Mouse (Mus musculus) CH12.LX (cell line): ENCODE measurements around the gene Plaur. TPM values are rescaled to one million over a fixed set of nuclear protein-coding genes. Genes with fewer than 3 reads are reported as not detected.

Source experiments
- DNase-seq: peaks from one replicate; pipeline ENCODE4 v3.0.0-alpha.2; 2013; ENCODE audit errors: extremely low read depth
- H3K27ac ChIP-seq: 2 replicates; pipeline ENCODE4 v1.5.1; 2012; ENCODE audit warnings: low read depth, mild to moderate bottlenecking, control low read depth, moderate library complexity; ENCODE audit not compliant: insufficient read depth
- H3K27me3 ChIP-seq: replicated peaks from 2 replicates; pipeline ENCODE3; 2012; ENCODE audit warnings: inconsistent platforms
- H3K36me3 ChIP-seq, 2 experiments: replicated peaks in 1 of 2; 2 replicates each; pipeline versions ENCODE3 to v1.6.1; 2012; ENCODE audit warnings: inconsistent platforms in 1 of 2, low read length in 1 of 2, mild to moderate bottlenecking in 1 of 2, mixed read lengths in 1 of 2, moderate library complexity in 1 of 2; ENCODE audit not compliant: control insufficient read depth in 1 of 2, insufficient read depth in 1 of 2
- H3K4me1 ChIP-seq, 2 experiments: 2 replicates each; pipeline ENCODE4 v1.6.1; 2012; ENCODE audit warnings: inconsistent platforms in 1 of 2, moderate library complexity in 1 of 2; ENCODE audit not compliant: insufficient read depth in 2 of 2, control insufficient read depth in 1 of 2
- H3K4me2 ChIP-seq: 2 replicates; pipeline ENCODE4 v1.6.1; 2012; ENCODE audit warnings: low read depth, mild to moderate bottlenecking, control low read depth; ENCODE audit not compliant: poor library complexity, insufficient read depth, severe bottlenecking
- H3K4me3 ChIP-seq, 3 experiments: fragments of 150-350 bp in 1 of 3; sonication (generic) in 1 of 3; replicated peaks in 1 of 3; 2 replicates each; pipeline versions ENCODE3 to v1.5.1; 2011 to 2012; ENCODE audit warnings: low read depth in 2 of 3, low read length in 2 of 3, mild to moderate bottlenecking in 2 of 3, moderate library complexity in 2 of 3, control low read depth in 1 of 3, improper control_type of control experiment in 1 of 3, inconsistent platforms in 1 of 3, mixed read lengths in 1 of 3; ENCODE audit not compliant: poor library complexity in 1 of 3
- H3K79me2 ChIP-seq: replicated peaks from 2 replicates; pipeline ENCODE4 v1.6.1; 2012; ENCODE audit warnings: mild to moderate bottlenecking, moderate library complexity; ENCODE audit not compliant: control insufficient read depth, poor library complexity, insufficient read depth, severe bottlenecking; ENCODE audit errors: extremely low read depth
- H3K9ac ChIP-seq: 2 replicates; pipeline ENCODE4 v1.6.1; 2012; ENCODE audit warnings: low read depth, mild to moderate bottlenecking, control low read depth, moderate library complexity; ENCODE audit not compliant: insufficient read depth
- H3K9me3 ChIP-seq: replicated peaks from 2 replicates; pipeline ENCODE3; 2012; ENCODE audit warnings: low read length, inconsistent platforms, mixed read lengths
- CTCF ChIP-seq, 2 experiments: IDR thresholded peaks in 1 of 2; conservative IDR thresholded peaks in 1 of 2; 2 replicates each; pipeline ENCODE4 v1.5.1; 2011 to 2012; ENCODE audit warnings: low read depth in 2 of 2, low read length in 2 of 2, improper control_type of control experiment in 1 of 2, inconsistent platforms in 1 of 2, mild to moderate bottlenecking in 1 of 2, moderate library complexity in 1 of 2
- EP300 ChIP-seq: IDR thresholded peaks from 2 replicates; pipeline ENCODE4 v1.6.1; 2011; ENCODE audit warnings: low read length, improper control_type of control experiment
- JUN ChIP-seq: IDR thresholded peaks from 2 replicates; pipeline ENCODE4 v1.6.1; 2011; ENCODE audit warnings: low read depth, mild to moderate bottlenecking, low read length, improper control_type of control experiment, moderate library complexity; ENCODE audit not compliant: insufficient read depth
- NELFE ChIP-seq: IDR thresholded peaks from 2 replicates; pipeline ENCODE4 v1.6.1; 2011; ENCODE audit warnings: low read depth, low read length, improper control_type of control experiment
- NRF1 ChIP-seq: IDR thresholded peaks from 2 replicates; pipeline ENCODE4 v1.6.1; 2014; ENCODE audit warnings: low read depth, mild to moderate bottlenecking, inconsistent platforms, low read length, improper control_type of control experiment, moderate library complexity
- SMC3 ChIP-seq: IDR thresholded peaks from 2 replicates; pipeline ENCODE4 v1.6.1; 2011; ENCODE audit warnings: low read depth, low read length, improper control_type of control experiment
- TCF12 ChIP-seq: IDR thresholded peaks from 2 replicates; pipeline ENCODE4 v1.6.1; 2014; ENCODE audit warnings: low read depth, mild to moderate bottlenecking, inconsistent platforms, low read length, improper control_type of control experiment
- UBTF ChIP-seq: IDR thresholded peaks from 2 replicates; pipeline ENCODE4 v1.6.1; 2012; ENCODE audit warnings: low read depth, mild to moderate bottlenecking, inconsistent platforms, low read length, improper control_type of control experiment, moderate library complexity
- dilution Hi-C: fragments of 300-500 bp; cut with MboI; formaldehyde crosslinking; loops from 2 replicates; pipeline ENCODE4 v1.14.3; 2020; ENCODE audit warnings: low sequenced_read_pairs; ENCODE audit not compliant: extremely low pct_unique_long_range_greater_than_20kb, extremely low pct_ligation_motif_present
- in situ Hi-C: fragments of 300-500 bp; cut with MboI; formaldehyde crosslinking; loops from 3 replicates; pipeline ENCODE4 v1.14.3; 2019; ENCODE audit warnings: low sequenced_read_pairs, low pct_ligation_motif_present, low pct_unique_long_range_greater_than_20kb, mixed read lengths
- polyA plus RNA-seq: library from polyadenylated mRNA; unstranded; fragments of >175 nt; gene quantifications from 2 replicates; pipeline ENCODE4 v1.2.1, GENCODE M21; 2012; ENCODE audit warnings: low read depth; ENCODE audit not compliant: insufficient read length
- total RNA-seq, 2 experiments: library from RNA; depleted of rRNA; stranded (reverse); fragments of 300-350 nt in 1 of 2; fragments of >200 nt in 1 of 2; gene quantifications; 2 replicates each; pipeline ENCODE4 v1.2.3; 2012 to 2014

The Plaur gene
- total and polyA plus RNA-seq, 3 experiments, result 0.13 to 0.72 (median 0.26) TPM

DNA sequence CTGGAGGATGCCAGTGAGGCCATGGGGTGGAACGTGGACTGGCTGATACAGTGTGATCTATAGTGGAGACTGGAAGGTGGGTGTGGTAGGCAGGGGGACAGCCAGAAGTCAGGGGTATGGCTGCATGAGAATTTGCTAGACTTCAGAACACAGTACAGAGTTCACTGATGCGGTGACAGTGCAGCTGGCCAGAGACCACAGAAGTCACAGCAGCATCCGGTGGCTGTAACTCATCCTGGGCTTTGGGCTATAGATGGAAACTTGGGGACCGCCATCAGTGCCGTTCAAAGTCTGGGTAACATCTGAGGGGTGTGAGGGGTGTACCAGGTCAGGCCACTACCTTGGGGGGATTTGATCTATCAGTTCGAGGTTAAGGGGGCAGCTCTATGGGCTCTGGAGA, 61.4 kb downstream of the Plaur start (continued):
- TF ChIP-seq NRF1 (no peak), TCF12 (0 out of 2 replicates have a peak, but pooled peaks have one; percentile 41), UBTF (no peak), EP300 (0 out of 2 replicates have a peak, but pooled peaks have one; percentile 51), NELFE (no peak)

- H3K36me3 ChIP-seq, result no peaks in the 10 kb centered on the region
- H3K4me1 ChIP-seq, result peaks cover 8 to 42% of the 10 kb centered on the region in 2 experiments
- no peak overlapping the region for H3K4me3 ChIP-seq
- no peak overlapping the region for H3K9ac ChIP-seq
- no peak overlapping the region for H3K4me2 ChIP-seq
- no peak overlapping the region for H3K27ac ChIP-seq
- H3K79me2 ChIP-seq, result no peaks in the 10 kb centered on the region
- in situ Hi-C loops, result no loop called here
- dilution Hi-C loops, result no loop called here
- no peaks in the 10 kb centered on the region for H3K27me3 ChIP-seq
- H3K9me3 ChIP-seq, result peaks cover 3% of the 10 kb centered on the region
- TF ChIP-seq JUN (no peak), SMC3 (peak; percentile 9; the same call in 1 of the 2 replicates), CTCF (conservative IDR thresholded peaks at IDR 0.05 in 1 of 2, IDR thresholded peaks at IDR 0.05 in 1 of 2; ENCODE audit: low read depth in 2 of 2, low read length in 2 of 2) (peak in 1 of 2 experiments; percentile 51; a peak in 2 of 4 replicates)
- TF ChIP-seq, all 38 proteins: peak for 2
- DNase-seq, result no peak
Measured at GRCm38 (mm10) chr7:24524978-24525377, 62.7 kb downstream of the Plaur start.

Other genes starting within 250 kb of the Plaur start
Only the 20 nearest of the 22 such genes appear.
- gene Zfp108, start 207.7 kb upstream of the Plaur start, total RNA-seq (2012; rRNA removed), result not detected in 2 replicates
- not detected in 2 replicates for gene Zfp108, start 207.7 kb upstream of the Plaur start, total RNA-seq (2014; rRNA removed)
- gene Zfp108, start 207.7 kb upstream of the Plaur start, polyA plus RNA-seq, result not detected in 2 replicates
- 0.17 and 0.21 TPM in 2 replicates for gene Zfp93, start 192.1 kb upstream of the Plaur start, total RNA-seq (2012; rRNA removed)
- gene Zfp93, start 192.1 kb upstream of the Plaur start, total RNA-seq (2014; rRNA removed), result 0.28 and 0.30 TPM in 2 replicates
- 0.11 and 0.15 TPM in 2 replicates for gene Zfp93, start 192.1 kb upstream of the Plaur start, polyA plus RNA-seq
- gene Zfp61, start 161.3 kb upstream of the Plaur start, total RNA-seq (2012; rRNA removed), result 1.4 and 3.3 TPM in 2 replicates
- gene Zfp61, start 161.3 kb upstream of the Plaur start, total RNA-seq (2014; rRNA removed), result 3.2 and 3.8 TPM in 2 replicates
- 2.0 and 2.3 TPM in 2 replicates for gene Zfp61, start 161.3 kb upstream of the Plaur start, polyA plus RNA-seq
- 6.0 and 6.7 TPM in 2 replicates for gene Zfp94, start 145.8 kb upstream of the Plaur start, total RNA-seq (2012; rRNA removed)
- gene Zfp94, start 145.8 kb upstream of the Plaur start, total RNA-seq (2014; rRNA removed), result 4.5 and 5.8 TPM in 2 replicates
- gene Zfp94, start 145.8 kb upstream of the Plaur start, polyA plus RNA-seq, result 3.3 and 4.7 TPM in 2 replicates
- not detected in 2 replicates for gene Tescl, start 128.5 kb upstream of the Plaur start, total RNA-seq (2012; rRNA removed)
- not detected in 2 replicates for gene Tescl, start 128.5 kb upstream of the Plaur start, total RNA-seq (2014; rRNA removed)
- not detected in 2 replicates for gene Tescl, start 128.5 kb upstream of the Plaur start, polyA plus RNA-seq
- not detected in 2 replicates for gene Lypd5, start 113.3 kb upstream of the Plaur start, total RNA-seq (2012; rRNA removed)
- gene Lypd5, start 113.3 kb upstream of the Plaur start, total RNA-seq (2014; rRNA removed), result not detected in 2 replicates
- not detected in 2 replicates for gene Lypd5, start 113.3 kb upstream of the Plaur start, polyA plus RNA-seq
- 7.6 and 10.5 TPM in 2 replicates for gene Kcnn4, start 92.2 kb upstream of the Plaur start, total RNA-seq (2012; rRNA removed)
- gene Kcnn4, start 92.2 kb upstream of the Plaur start, total RNA-seq (2014; rRNA removed), result 12.9 and 14.3 TPM in 2 replicates
- gene Kcnn4, start 92.2 kb upstream of the Plaur start, polyA plus RNA-seq, result 8.2 and 10.6 TPM in 2 replicates
- 19.1 and 20.5 TPM in 2 replicates for gene Smg9, start 62.9 kb upstream of the Plaur start, total RNA-seq (2012; rRNA removed)
- 16.9 and 19.9 TPM in 2 replicates for gene Smg9, start 62.9 kb upstream of the Plaur start, total RNA-seq (2014; rRNA removed)
- gene Smg9, start 62.9 kb upstream of the Plaur start, polyA plus RNA-seq, result 24.6 and 26.8 TPM in 2 replicates
- gene Irgc1, start 10.2 kb upstream of the Plaur start, total RNA-seq (2012; rRNA removed), result not detected in 2 replicates
- not detected in 2 replicates for gene Irgc1, start 10.2 kb upstream of the Plaur start, total RNA-seq (2014; rRNA removed)
- gene Irgc1, start 10.2 kb upstream of the Plaur start, polyA plus RNA-seq, result not detected in 2 replicates
- gene Cadm4, start 19.5 kb downstream of the Plaur start, total RNA-seq (2012; rRNA removed), result 0.38 and 0.59 TPM in 2 replicates
- gene Cadm4, start 19.5 kb downstream of the Plaur start, total RNA-seq (2014; rRNA removed), result 0.16 and 0.34 TPM in 2 replicates
- 0.36 and 0.56 TPM in 2 replicates for gene Cadm4, start 19.5 kb downstream of the Plaur start, polyA plus RNA-seq
- 11.1 and 14.1 TPM in 2 replicates for gene Zfp428, start 44.5 kb downstream of the Plaur start, total RNA-seq (2012; rRNA removed)
- gene Zfp428, start 44.5 kb downstream of the Plaur start, total RNA-seq (2014; rRNA removed), result 16.0 and 20.4 TPM in 2 replicates
- gene Zfp428, start 44.5 kb downstream of the Plaur start, polyA plus RNA-seq, result 14.3 and 15.1 TPM in 2 replicates
- 0.08 and 0.17 TPM in 2 replicates for gene AC161166.1, start 50.0 kb downstream of the Plaur start, total RNA-seq (2012; rRNA removed)
- not detected in 2 replicates for gene AC161166.1, start 50.0 kb downstream of the Plaur start, total RNA-seq (2014; rRNA removed)
- 0.26 TPM in 1 of 2 replicates, not detected in the other for gene AC161166.1, start 50.0 kb downstream of the Plaur start, polyA plus RNA-seq
- 8.7 and 10.1 TPM in 2 replicates for gene Irgq, start 68.2 kb downstream of the Plaur start, total RNA-seq (2012; rRNA removed)
- gene Irgq, start 68.2 kb downstream of the Plaur start, total RNA-seq (2014; rRNA removed), result 4.6 and 5.1 TPM in 2 replicates
- 8.6 and 9.9 TPM in 2 replicates for gene Irgq, start 68.2 kb downstream of the Plaur start, polyA plus RNA-seq
- gene Pinlyp, start 83.6 kb downstream of the Plaur start, total RNA-seq (2012; rRNA removed), result 6.1 and 6.4 TPM in 2 replicates
- gene Pinlyp, start 83.6 kb downstream of the Plaur start, total RNA-seq (2014; rRNA removed), result 11.9 and 17.3 TPM in 2 replicates
- 6.6 and 7.4 TPM in 2 replicates for gene Pinlyp, start 83.6 kb downstream of the Plaur start, polyA plus RNA-seq
- 128 and 136 TPM in 2 replicates for gene Xrcc1, start 83.8 kb downstream of the Plaur start, total RNA-seq (2012; rRNA removed)
- gene Xrcc1, start 83.8 kb downstream of the Plaur start, total RNA-seq (2014; rRNA removed), result 81.7 and 86.3 TPM in 2 replicates
- 148 and 162 TPM in 2 replicates for gene Xrcc1, start 83.8 kb downstream of the Plaur start, polyA plus RNA-seq
- 18.6 and 24.1 TPM in 2 replicates for gene Ethe1, start 125.1 kb downstream of the Plaur start, total RNA-seq (2012; rRNA removed)
- 25.0 and 32.0 TPM in 2 replicates for gene Ethe1, start 125.1 kb downstream of the Plaur start, total RNA-seq (2014; rRNA removed)
- gene Ethe1, start 125.1 kb downstream of the Plaur start, polyA plus RNA-seq, result 16.5 and 22.8 TPM in 2 replicates
- gene Zfp575, start 125.2 kb downstream of the Plaur start, total RNA-seq (2012; rRNA removed), result 0.46 and 0.81 TPM in 2 replicates
- gene Zfp575, start 125.2 kb downstream of the Plaur start, total RNA-seq (2014; rRNA removed), result 0.09 TPM in 1 of 2 replicates, not detected in the other
- 0.14 and 0.20 TPM in 2 replicates for gene Zfp575, start 125.2 kb downstream of the Plaur start, polyA plus RNA-seq
- gene Phldb3, start 148.3 kb downstream of the Plaur start, total RNA-seq (2012; rRNA removed), result 3.1 and 3.5 TPM in 2 replicates
- gene Phldb3, start 148.3 kb downstream of the Plaur start, total RNA-seq (2014; rRNA removed), result 0.89 and 1.1 TPM in 2 replicates
- 3.5 and 3.6 TPM in 2 replicates for gene Phldb3, start 148.3 kb downstream of the Plaur start, polyA plus RNA-seq
- gene Lypd3, start 174.1 kb downstream of the Plaur start, total RNA-seq (2012; rRNA removed), result not detected in 2 replicates
- not detected in 2 replicates for gene Lypd3, start 174.1 kb downstream of the Plaur start, total RNA-seq (2014; rRNA removed)
- not detected in 2 replicates for gene Lypd3, start 174.1 kb downstream of the Plaur start, polyA plus RNA-seq
- not detected in 2 replicates for gene Tex101, start 214.2 kb downstream of the Plaur start, total RNA-seq (2012; rRNA removed)
- not detected in 2 replicates for gene Tex101, start 214.2 kb downstream of the Plaur start, total RNA-seq (2014; rRNA removed)
- not detected in 2 replicates for gene Tex101, start 214.2 kb downstream of the Plaur start, polyA plus RNA-seq